ENCODE assay signal across 9 mouse cellular contexts in the genomic region with DNA sequence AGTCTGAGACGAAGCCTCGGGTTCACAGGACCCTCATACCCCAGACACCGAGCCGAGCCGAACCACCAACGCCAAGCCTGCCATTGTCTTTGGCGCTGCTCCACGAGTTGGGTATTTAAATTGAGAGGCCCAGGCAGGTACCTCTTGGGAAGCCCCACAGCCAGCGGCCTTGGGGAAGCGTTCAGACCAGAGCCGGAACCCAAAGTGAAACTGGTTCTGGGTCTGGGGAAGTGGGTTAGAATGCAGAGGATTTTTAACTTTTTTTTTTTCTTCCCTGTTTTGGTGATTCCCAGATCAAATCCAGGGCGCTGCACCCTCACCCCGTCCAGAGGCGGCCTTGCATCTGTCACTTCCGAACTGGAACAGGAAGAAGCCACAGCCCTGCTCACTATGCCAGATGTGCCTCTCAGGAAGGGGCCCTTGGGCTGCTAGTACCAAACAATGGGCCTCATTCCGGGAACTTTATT. TPM values are rescaled to one million over a fixed set of nuclear protein-coding genes. Genes with fewer than 3 reads are reported as not detected.
DNase-seq lines count a peak whose midpoint lies in the region; ATAC-seq and TF ChIP-seq lines count a peak whose summit lies in the region.
"Had no signal": no experiment of that assay in that cellular context is flagged by ENCODE, and none has a peak within 500 bp of the region (broad histone marks: within the 10 kb centered on the region; RNA-seq: fewer than 3 reads in every experiment).

No protein-coding gene starts in this region.

- no peaks in the 10 kb centered on the region for H3K79me2 ChIP-seq in heart, adult 2 months (replicated peaks; ENCODE audit: control insufficient read depth, insufficient read depth, low read length)

- H3K4me2 ChIP-seq in heart, embryonic 11.5 days: no peak overlapping the region
- H3K4me2 ChIP-seq in liver, embryonic 14.5 days (ENCODE audit: low read depth): peak overlapping the region; percentile 68
- no peak overlapping the region for H3K4me2 ChIP-seq in stomach, embryonic 14.5 days (replicated peaks; ENCODE audit: low read depth, low read length)
- H3K4me2 ChIP-seq: limb, embryonic 13.5 days had no signal

- H3K9me3 ChIP-seq in heart, embryonic 11.5 days (replicated peaks; ENCODE audit: control insufficient read depth, low read length): no peaks in the 10 kb centered on the region
- no peaks in the 10 kb centered on the region for H3K9me3 ChIP-seq in liver, embryonic 14.5 days (ENCODE audit: control insufficient read depth, low read length)
- H3K9me3 ChIP-seq in stomach, embryonic 14.5 days (ENCODE audit: control insufficient read depth, low read depth, low read length): no peaks in the 10 kb centered on the region
- no peaks in the 10 kb centered on the region for H3K9me3 ChIP-seq in forebrain, embryonic 10.5 days
- H3K9me3 ChIP-seq: limb, embryonic 13.5 days had no signal

- WGBS in heart, adult 2 months: 43% methylated on average over 16 of the region's 16 CpGs
- WGBS in heart, embryonic 11.5 days (ENCODE audit: insufficient replicate concordance): 61% methylated on average over 16 of the region's 16 CpGs
- 24% methylated on average over 16 of the region's 16 CpGs for WGBS in liver, embryonic 14.5 days (ENCODE audit: insufficient replicate concordance)
- WGBS in stomach, embryonic 14.5 days: 62% methylated on average over 16 of the region's 16 CpGs
- WGBS in forebrain, embryonic 10.5 days: 75% methylated on average over 16 of the region's 16 CpGs

- TF ChIP-seq EP300 in heart, adult 2 months (IDR thresholded peaks at IDR 0.05; ENCODE audit: insufficient read depth, low read depth, low read length): peak; percentile 91
- TF ChIP-seq EP300 in liver, embryonic 14.5 days (IDR thresholded peaks at IDR 0.05; ENCODE audit: low read depth): no peak

- intact Hi-C loops in heart, adult 2 months (cut with DNase I): no loop called here

- peak; percentile 46; the same call in 1 of the 2 replicates for TF ChIP-seq POLR2A in heart, adult 2 months (IDR thresholded peaks at IDR 0.05; ENCODE audit: insufficient read depth, low read depth, low read length)

- peaks cover 7% of the 10 kb centered on the region for H3K4me1 ChIP-seq in heart, adult 2 months (ENCODE audit: control insufficient read depth, insufficient read depth, low read length)
- H3K4me1 ChIP-seq in heart, embryonic 11.5 days (ENCODE audit: control insufficient read depth, insufficient read depth, low read length): no peaks in the 10 kb centered on the region
- H3K4me1 ChIP-seq in liver, embryonic 14.5 days (replicated peaks; ENCODE audit: control insufficient read depth in 2 of 2, insufficient read depth in 2 of 2, low read length in 1 of 2): peaks cover 0 to 14% of the 10 kb centered on the region in 2 experiments; a peak in 2 of 4 replicates
- no peaks in the 10 kb centered on the region for H3K4me1 ChIP-seq in stomach, embryonic 14.5 days (ENCODE audit: control insufficient read depth, insufficient read depth, low read length)
- H3K4me1 ChIP-seq in forebrain, embryonic 10.5 days: no peaks in the 10 kb centered on the region
- H3K4me1 ChIP-seq: limb, embryonic 13.5 days had no signal

- no peak for TF ChIP-seq CTCF in heart, adult 2 months (IDR thresholded peaks at IDR 0.05)
- no peak for TF ChIP-seq CTCF in liver, embryonic 14.5 days (IDR thresholded peaks at IDR 0.05; ENCODE audit: low read depth)

- no peak overlapping the region for H3K9ac ChIP-seq in heart, adult 2 months (ENCODE audit: low read depth, low read length)
- no peak overlapping the region for H3K9ac ChIP-seq in heart, embryonic 11.5 days (ENCODE audit: low read depth, low read length)
- H3K9ac ChIP-seq in liver, embryonic 14.5 days (replicated peaks): peak overlapping the region; percentile 56
- no peak overlapping the region for H3K9ac ChIP-seq in stomach, embryonic 14.5 days (replicated peaks; ENCODE audit: low read depth, low read length)
- H3K9ac ChIP-seq: limb, embryonic 13.5 days had no signal

- ATAC-seq in heart, embryonic 11.5 days (replicated peaks; ENCODE audit: insufficient number of reproducible peaks, low FRiP score, low TSS enrichment): no peak
- ATAC-seq in common myeloid progenitor, adult 5-6 weeks (replicated peaks; ENCODE audit: low read depth, poor library complexity, severe bottlenecking): peak; percentile 54
- ATAC-seq in liver, embryonic 14.5 days (ENCODE audit: insufficient read depth): no peak; the same call in 1 of the 2 replicates
- no peak for ATAC-seq in stomach, embryonic 14.5 days (ENCODE audit: insufficient number of reproducible peaks, insufficient read depth, low FRiP score, low read depth)

- no peaks in the 10 kb centered on the region for H3K36me3 ChIP-seq in heart, adult 2 months (ENCODE audit: control insufficient read depth, insufficient read depth, low read length)
- no peaks in the 10 kb centered on the region for H3K36me3 ChIP-seq in heart, embryonic 11.5 days (ENCODE audit: control insufficient read depth, insufficient read depth, low read length)
- no peaks in the 10 kb centered on the region for H3K36me3 ChIP-seq in liver, embryonic 14.5 days (replicated peaks; ENCODE audit: control insufficient read depth, insufficient read depth, low read depth)
- H3K36me3 ChIP-seq in stomach, embryonic 14.5 days (ENCODE audit: control insufficient read depth, insufficient read depth, low read length): no peaks in the 10 kb centered on the region
- no peaks in the 10 kb centered on the region for H3K36me3 ChIP-seq in forebrain, embryonic 10.5 days (replicated peaks)
- H3K36me3 ChIP-seq: limb, embryonic 13.5 days had no signal

- H3K27me3 ChIP-seq in heart, adult 2 months (ENCODE audit: control insufficient read depth, insufficient read depth, low read length): no peaks in the 10 kb centered on the region
- H3K27me3 ChIP-seq in heart, embryonic 11.5 days (ENCODE audit: control insufficient read depth, insufficient read depth, low read length): no peaks in the 10 kb centered on the region
- H3K27me3 ChIP-seq in liver, embryonic 14.5 days (ENCODE audit: control insufficient read depth, insufficient read depth, low read length): no peaks in the 10 kb centered on the region
- H3K27me3 ChIP-seq in stomach, embryonic 14.5 days (ENCODE audit: control insufficient read depth, insufficient read depth, low read length): no peaks in the 10 kb centered on the region
- peaks cover 5% of the 10 kb centered on the region; the same call in 1 of the 2 replicates for H3K27me3 ChIP-seq in forebrain, embryonic 10.5 days (ENCODE audit: poor library complexity, severe bottlenecking)

- peak; percentile 55 to 71 for DNase-seq in heart, adult 2 months
- DNase-seq in liver, embryonic 14.5 days (ENCODE audit: low read depth in 3 of 3, low spot score in 3 of 3): no peak
- no peak for DNase-seq in forebrain, embryonic 10.5 days (ENCODE audit: extremely low spot score, low spot score)
- DNase-seq in frontal cortex, postnatal 14 days (ENCODE audit: low spot score in 2 of 2): no peak
- no peak for DNase-seq in retina, embryonic 14.5 days (ENCODE audit: low spot score)

- H3K27ac ChIP-seq in heart, adult 2 months: peak overlapping the region; percentile 69
- H3K27ac ChIP-seq in heart, embryonic 11.5 days (ENCODE audit: low read depth, low read length): no peak overlapping the region
- no peak overlapping the region for H3K27ac ChIP-seq in liver, embryonic 14.5 days
- H3K27ac ChIP-seq in stomach, embryonic 14.5 days (ENCODE audit: low read length): peak overlapping the region; percentile 3; the same call in 1 of the 2 replicates
- H3K27ac ChIP-seq in forebrain, embryonic 10.5 days: no peak overlapping the region
- H3K27ac ChIP-seq: limb, embryonic 13.5 days had no signal

- peak overlapping the region; percentile 14; the same call in 1 of the 2 replicates for H3K4me3 ChIP-seq in heart, adult 2 months
- no peak overlapping the region for H3K4me3 ChIP-seq in heart, embryonic 11.5 days (ENCODE audit: low read depth, low read length)
- H3K4me3 ChIP-seq in liver, embryonic 14.5 days (ENCODE audit: insufficient read depth in 1 of 2, low read depth in 2 of 2, low read length in 2 of 2): peak overlapping the region; percentile 33; a peak in 3 of 4 replicates
- no peak overlapping the region for H3K4me3 ChIP-seq in stomach, embryonic 14.5 days (ENCODE audit: low read depth, low read length)
- H3K4me3 ChIP-seq in forebrain, embryonic 10.5 days: no peak overlapping the region
- H3K4me3 ChIP-seq: limb, embryonic 13.5 days had no signal

RNA-seq across cellular contexts. Expression of gene Themis2, which starts 6.0 kb away (rescaled TPM):
- 1 to 10 TPM; 1.7 to 2.1 TPM for total RNA-seq in heart, adult 2 months (2021)
- polyA plus RNA-seq in heart, adult 2 months (2012; rRNA removed): 2.4 and 4.5 TPM in 2 replicates
- 0.29 and 0.59 TPM in 2 replicates for polyA plus RNA-seq in heart, embryonic 11.5 days (2014; fragmentation: Nextera tagmentation; extraction: Ambion mirVana)
- 9.9 and 12.0 TPM in 2 replicates for total RNA-seq in common myeloid progenitor, adult 5-6 weeks (2017)
- polyA plus RNA-seq in liver, embryonic 14.5 days (2012; rRNA removed): 2.0 and 2.3 TPM in 2 replicates
- polyA plus RNA-seq in liver, embryonic 14.5 days (2014; fragmentation: Nextera tagmentation; extraction: Ambion mirVana): 2.5 and 2.6 TPM in 2 replicates
- polyA plus RNA-seq in stomach, embryonic 14.5 days (2014; fragmentation: Nextera tagmentation; extraction: Ambion mirVana): 1.1 and 1.9 TPM in 2 replicates
- 0.89 and 0.93 TPM in 2 replicates for polyA plus RNA-seq in forebrain, embryonic 10.5 days (2016; fragmentation: Nextera tagmentation; extraction: Ambion mirVana)

RNA-seq across cellular contexts. Expression of gene Rpa2, which starts 34.1 kb away (rescaled TPM):
- total RNA-seq in heart, adult 2 months (2021): 10 to 100 TPM; 10.5 to 12.4 TPM
- 9.9 and 14.9 TPM in 2 replicates for polyA plus RNA-seq in heart, adult 2 months (2012; rRNA removed)
- polyA plus RNA-seq in heart, embryonic 11.5 days (2014; fragmentation: Nextera tagmentation; extraction: Ambion mirVana): 94.8 and 95.1 TPM in 2 replicates
- total RNA-seq in common myeloid progenitor, adult 5-6 weeks (2017): 52.9 and 63.8 TPM in 2 replicates
- polyA plus RNA-seq in liver, embryonic 14.5 days (2012; rRNA removed): 43.2 and 55.6 TPM in 2 replicates
- 95.7 and 104 TPM in 2 replicates for polyA plus RNA-seq in liver, embryonic 14.5 days (2014; fragmentation: Nextera tagmentation; extraction: Ambion mirVana)
- 102 and 105 TPM in 2 replicates for polyA plus RNA-seq in stomach, embryonic 14.5 days (2014; fragmentation: Nextera tagmentation; extraction: Ambion mirVana)
- polyA plus RNA-seq in forebrain, embryonic 10.5 days (2016; fragmentation: Nextera tagmentation; extraction: Ambion mirVana): 221 and 222 TPM in 2 replicates

RNA-seq across cellular contexts. Expression of gene Ppp1r8, which starts 40.8 kb away (rescaled TPM):
- total RNA-seq in heart, adult 2 months (2021): 10 to 100 TPM; 18.2 to 19.3 TPM
- polyA plus RNA-seq in heart, adult 2 months (2012; rRNA removed): 18.2 and 33.1 TPM in 2 replicates
- polyA plus RNA-seq in heart, embryonic 11.5 days (2014; fragmentation: Nextera tagmentation; extraction: Ambion mirVana): 40.3 and 45.5 TPM in 2 replicates
- 61.5 and 77.1 TPM in 2 replicates for total RNA-seq in common myeloid progenitor, adult 5-6 weeks (2017)
- polyA plus RNA-seq in liver, embryonic 14.5 days (2012; rRNA removed): 27.2 and 37.2 TPM in 2 replicates
- 33.8 and 37.2 TPM in 2 replicates for polyA plus RNA-seq in liver, embryonic 14.5 days (2014; fragmentation: Nextera tagmentation; extraction: Ambion mirVana)
- 55.9 and 57.9 TPM in 2 replicates for polyA plus RNA-seq in stomach, embryonic 14.5 days (2014; fragmentation: Nextera tagmentation; extraction: Ambion mirVana)
- polyA plus RNA-seq in forebrain, embryonic 10.5 days (2016; fragmentation: Nextera tagmentation; extraction: Ambion mirVana): 85.0 and 88.9 TPM in 2 replicates

RNA-seq across cellular contexts. Expression of gene Smpdl3b, which starts 45.2 kb away (rescaled TPM):
- under 1 TPM; 0.82 to 0.86 TPM for total RNA-seq in heart, adult 2 months (2021)
- polyA plus RNA-seq in heart, adult 2 months (2012; rRNA removed): 1.3 TPM in 2 replicates
- 6.3 and 8.6 TPM in 2 replicates for polyA plus RNA-seq in heart, embryonic 11.5 days (2014; fragmentation: Nextera tagmentation; extraction: Ambion mirVana)
- total RNA-seq in common myeloid progenitor, adult 5-6 weeks (2017): 0.50 TPM in 1 of 2 replicates, not detected in the other
- polyA plus RNA-seq in liver, embryonic 14.5 days (2012; rRNA removed): 0.92 and 1.1 TPM in 2 replicates
- polyA plus RNA-seq in liver, embryonic 14.5 days (2014; fragmentation: Nextera tagmentation; extraction: Ambion mirVana): 1.2 and 1.3 TPM in 2 replicates
- polyA plus RNA-seq in stomach, embryonic 14.5 days (2014; fragmentation: Nextera tagmentation; extraction: Ambion mirVana): 5.0 and 6.2 TPM in 2 replicates
- polyA plus RNA-seq in forebrain, embryonic 10.5 days (2016; fragmentation: Nextera tagmentation; extraction: Ambion mirVana): 4.7 and 4.9 TPM in 2 replicates

Comparison
In these comparisons a context has a peak if more than half of its experiments do, and no peak if none do; other contexts are left out.
1. H3K27ac ChIP-seq: peak in heart, adult 2 months (single experiment) and stomach, embryonic 14.5 days (single experiment); none in heart, embryonic 11.5 days (single experiment), liver, embryonic 14.5 days (single experiment) and forebrain, embryonic 10.5 days (single experiment).
2. H3K4me3 ChIP-seq: peak in heart, adult 2 months (single experiment) and liver, embryonic 14.5 days (2 of 2); none in heart, embryonic 11.5 days (single experiment), stomach, embryonic 14.5 days (single experiment) and forebrain, embryonic 10.5 days (single experiment).
3. DNase-seq: peak in heart, adult 2 months (2 of 2); none in liver, embryonic 14.5 days (0 of 3), forebrain, embryonic 10.5 days (single experiment), frontal cortex, postnatal 14 days (0 of 2) and retina, embryonic 14.5 days (single experiment).